Mouse (Mus musculus): ENCODE data around the gene Agbl5. TPM values are rescaled to one million over a fixed set of nuclear protein-coding genes. Genes with fewer than 3 reads are reported as not detected.

The Agbl5 gene
- total RNA-seq, 2 experiments from 2014 or later = 13.0 to 14.5 TPM

GRCm38 (mm10) chr5:30917891-30918670, 29.6 kb downstream of the Agbl5 start:
- no peak for DNase-seq (ENCODE audit: extremely low spot score in 1 of 2, low spot score in 1 of 2)

GRCm38 (mm10) chr5:30918691-30919090, 30.2 kb downstream of the Agbl5 start:
- DNase-seq (ENCODE audit: extremely low spot score in 1 of 2, low spot score in 1 of 2) = no peak

GRCm38 (mm10) chr5:30919831-30920614, 31.5 kb downstream of the Agbl5 start:
- DNase-seq (ENCODE audit: extremely low spot score in 1 of 2, low spot score in 1 of 2) = no peak

GRCm38 (mm10) chr5:30920621-30921020, 32.1 kb downstream of the Agbl5 start:
- no peak for DNase-seq (ENCODE audit: extremely low spot score in 1 of 2, low spot score in 1 of 2)

- peak; percentile 94 to 97 for DNase-seq (ENCODE audit: extremely low spot score in 1 of 2, low spot score in 1 of 2)
These were observed 33.0 kb downstream of the Agbl5 start, which contains the start of gene Khk for GRCm38 (mm10) chr5:30921256-30922033. TSS of gene Khk (plus strand) at chr5:30921431.

- no peak for DNase-seq (ENCODE audit: extremely low spot score in 1 of 2, low spot score in 1 of 2)
These were observed 34.1 kb downstream of the Agbl5 start for GRCm38 (mm10) chr5:30922581-30923041.

- DNase-seq (ENCODE audit: extremely low spot score in 1 of 2, low spot score in 1 of 2) = no peak
These were observed 34.6 kb downstream of the Agbl5 start for GRCm38 (mm10) chr5:30923119-30923518.

- no peak for DNase-seq (ENCODE audit: extremely low spot score in 1 of 2, low spot score in 1 of 2)
These were observed 36.1 kb downstream of the Agbl5 start for GRCm38 (mm10) chr5:30924614-30925013.

GRCm38 (mm10) chr5:30925217-30925616, 36.7 kb downstream of the Agbl5 start:
- no peak for DNase-seq (ENCODE audit: extremely low spot score in 1 of 2, low spot score in 1 of 2)

GRCm38 (mm10) chr5:30926073-30926472, 37.6 kb downstream of the Agbl5 start:
- DNase-seq (ENCODE audit: extremely low spot score in 1 of 2, low spot score in 1 of 2) = no peak

GRCm38 (mm10) chr5:30927945-30928529, 39.5 kb downstream of the Agbl5 start:
- no peak for DNase-seq (ENCODE audit: extremely low spot score in 1 of 2, low spot score in 1 of 2)

GRCm38 (mm10) chr5:30930121-30930520, 41.6 kb downstream of the Agbl5 start:
- peak; percentile 66 to 90 for DNase-seq (ENCODE audit: extremely low spot score in 1 of 2, low spot score in 1 of 2)

- no peak for DNase-seq (ENCODE audit: extremely low spot score in 1 of 2, low spot score in 1 of 2)
These were observed 42.4 kb downstream of the Agbl5 start for GRCm38 (mm10) chr5:30930846-30931245.

GRCm38 (mm10) chr5:30931378-30931777, 42.9 kb downstream of the Agbl5 start:
- no peak for DNase-seq (ENCODE audit: extremely low spot score in 1 of 2, low spot score in 1 of 2)

- DNase-seq (ENCODE audit: extremely low spot score in 1 of 2, low spot score in 1 of 2) = no peak
These were observed 45.2 kb downstream of the Agbl5 start for GRCm38 (mm10) chr5:30933705-30934104.

GRCm38 (mm10) chr5:30934725-30935461, 46.4 kb downstream of the Agbl5 start:
- DNase-seq (ENCODE audit: extremely low spot score in 1 of 2, low spot score in 1 of 2) = no peak

GRCm38 (mm10) chr5:30943004-30943403, 54.5 kb downstream of the Agbl5 start:
- DNase-seq (ENCODE audit: extremely low spot score in 1 of 2, low spot score in 1 of 2) = no peak

- DNase-seq (ENCODE audit: extremely low spot score in 1 of 2, low spot score in 1 of 2) = no peak
These were observed 55.9 kb downstream of the Agbl5 start for GRCm38 (mm10) chr5:30944344-30944743.

- peak; percentile 53 to 54 for DNase-seq (ENCODE audit: extremely low spot score in 1 of 2, low spot score in 1 of 2)
These were observed 56.7 kb downstream of the Agbl5 start, which contains the start of gene Cgref1 for GRCm38 (mm10) chr5:30944956-30945781. TSS of gene Cgref1 (minus strand) at chr5:30945591.
